Mouse (Mus musculus): Measurements from ENCODE around the gene Tmed5. TPM values are rescaled to one million over a fixed set of nuclear protein-coding genes. Genes with fewer than 3 reads are reported as not detected.
"Not testable (repeated sequence)": the region's sequence is repeated elsewhere in the genome, so short reads cannot be mapped to it uniquely, and the experiment has no call there.

Gene Tmed5
- total RNA-seq (2017) = 64.6 and 71.0 TPM in 2 replicates

GRCm38 (mm10) chr5:108132441-108133243, at the start of gene Tmed5, which contains the start of gene Ccdc18:
Gene Tmed5 (minus strand): TSS chr5:108132620.
Gene Ccdc18 (plus strand): TSS chr5:108132875.
- peak; percentile 99 for ATAC-seq (ENCODE audit: extremely low read depth, insufficient number of reproducible peaks, low FRiP score, poor library complexity, severe bottlenecking)

- no peak for ATAC-seq (ENCODE audit: extremely low read depth, insufficient number of reproducible peaks, low FRiP score, poor library complexity, severe bottlenecking)
These were observed 31.3 kb upstream of the Tmed5 start for GRCm38 (mm10) chr5:108163695-108164094.

GRCm38 (mm10) chr5:108160796-108161195, 28.4 kb upstream of the Tmed5 start:
- no peak for ATAC-seq (ENCODE audit: extremely low read depth, insufficient number of reproducible peaks, low FRiP score, poor library complexity, severe bottlenecking)

- no peak for ATAC-seq (ENCODE audit: extremely low read depth, insufficient number of reproducible peaks, low FRiP score, poor library complexity, severe bottlenecking)
These were observed 20.2 kb upstream of the Tmed5 start for GRCm38 (mm10) chr5:108152592-108152991.

- peak; percentile 36; the same call in 1 of the 2 replicates for ATAC-seq (ENCODE audit: extremely low read depth, insufficient number of reproducible peaks, low FRiP score, poor library complexity, severe bottlenecking)
These were observed 475 bp downstream of the Tmed5 start for GRCm38 (mm10) chr5:108131849-108132440.

- ATAC-seq (ENCODE audit: extremely low read depth, insufficient number of reproducible peaks, low FRiP score, poor library complexity, severe bottlenecking) = no peak
These were observed 12.1 kb downstream of the Tmed5 start for GRCm38 (mm10) chr5:108120221-108120900.

GRCm38 (mm10) chr5:108117693-108118092, 14.7 kb downstream of the Tmed5 start:
- ATAC-seq (ENCODE audit: extremely low read depth, insufficient number of reproducible peaks, low FRiP score, poor library complexity, severe bottlenecking) = no peak

- ATAC-seq (ENCODE audit: extremely low read depth, insufficient number of reproducible peaks, low FRiP score, poor library complexity, severe bottlenecking) = no peak
These were observed 23.1 kb downstream of the Tmed5 start for GRCm38 (mm10) chr5:108109346-108109745.

- ATAC-seq (ENCODE audit: extremely low read depth, insufficient number of reproducible peaks, low FRiP score, poor library complexity, severe bottlenecking) = no peak
These were observed 28.1 kb downstream of the Tmed5 start for GRCm38 (mm10) chr5:108104306-108104705.

GRCm38 (mm10) chr5:108100196-108100595, 32.2 kb downstream of the Tmed5 start:
- ATAC-seq (ENCODE audit: extremely low read depth, insufficient number of reproducible peaks, low FRiP score, poor library complexity, severe bottlenecking) = no peak

GRCm38 (mm10) chr5:108097676-108098075, 34.7 kb downstream of the Tmed5 start:
- ATAC-seq (ENCODE audit: extremely low read depth, insufficient number of reproducible peaks, low FRiP score, poor library complexity, severe bottlenecking) = no peak

- not testable (repeated sequence) for ATAC-seq (ENCODE audit: extremely low read depth, insufficient number of reproducible peaks, low FRiP score, poor library complexity, severe bottlenecking)
These were observed 39.7 kb downstream of the Tmed5 start for GRCm38 (mm10) chr5:108092731-108093130.

GRCm38 (mm10) chr5:108085440-108085839, 47.0 kb downstream of the Tmed5 start:
- no peak for ATAC-seq (ENCODE audit: extremely low read depth, insufficient number of reproducible peaks, low FRiP score, poor library complexity, severe bottlenecking)

- 0 out of 2 replicates have a peak, but pooled peaks have one; percentile 51 for ATAC-seq (ENCODE audit: extremely low read depth, insufficient number of reproducible peaks, low FRiP score, poor library complexity, severe bottlenecking)
These were observed 50.0 kb downstream of the Tmed5 start for GRCm38 (mm10) chr5:108082380-108082779.

- no peak for ATAC-seq (ENCODE audit: extremely low read depth, insufficient number of reproducible peaks, low FRiP score, poor library complexity, severe bottlenecking)
These were observed 52.8 kb downstream of the Tmed5 start for GRCm38 (mm10) chr5:108079603-108080002.

- no peak for ATAC-seq (ENCODE audit: extremely low read depth, insufficient number of reproducible peaks, low FRiP score, poor library complexity, severe bottlenecking)
These were observed 55.4 kb downstream of the Tmed5 start for GRCm38 (mm10) chr5:108076833-108077540.

GRCm38 (mm10) chr5:108076241-108076640, 56.2 kb downstream of the Tmed5 start:
- no peak for ATAC-seq (ENCODE audit: extremely low read depth, insufficient number of reproducible peaks, low FRiP score, poor library complexity, severe bottlenecking)

- no peak for ATAC-seq (ENCODE audit: extremely low read depth, insufficient number of reproducible peaks, low FRiP score, poor library complexity, severe bottlenecking)
These were observed 60.1 kb downstream of the Tmed5 start for GRCm38 (mm10) chr5:108072301-108072700.
